Mouse (Mus musculus): ENCODE measurements at regions not wholly inside any gene's neighbourhood (a gene's known extent, or its start where the extent isn't known, plus 50 kb on each side); places are given as distances from the start of the nearest gene placed in this dataset.

DNA sequence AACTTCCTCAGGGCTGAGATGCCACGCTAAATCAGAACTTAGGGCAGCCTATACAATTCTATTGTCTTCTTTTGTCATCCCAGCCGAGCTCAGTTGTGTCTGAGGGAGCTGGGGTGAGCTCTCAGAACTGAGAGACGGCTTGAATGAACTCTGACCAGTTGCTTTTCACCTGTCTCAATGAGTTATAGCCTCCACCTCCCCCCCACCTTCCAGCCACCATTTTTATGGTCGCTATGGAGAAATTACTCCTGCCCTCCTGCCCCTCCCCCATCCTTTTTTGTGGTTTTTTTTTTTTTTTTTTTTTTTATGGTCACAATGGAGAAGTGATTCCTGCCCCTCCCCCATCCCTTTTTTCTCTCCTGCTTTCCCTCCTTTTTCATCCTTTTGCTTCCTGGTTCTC, 251.6 kb upstream of the Gm10131 start:
- ATAC-seq (ENCODE audit: low FRiP score) = no peak
- Histone ChIP-seq H3K4me3 (replicated peaks) (no peak overlapping the region), H3K27me3 (replicated peaks) (no peaks in the 10 kb centered on the region), H3K36me3 (no peaks in the 10 kb centered on the region), H3K4me1 (peaks cover 21% of the 10 kb centered on the region), H3K4me2 (peak overlapping the region; percentile 52), H3K9ac (replicated peaks) (no peak overlapping the region), H3K27ac (replicated peaks) (peak overlapping the region; percentile 75), H3K9me3 (replicated peaks) (no peaks in the 10 kb centered on the region)
- 12% methylated on average over 4 of the region's 4 CpGs for WGBS

DNA sequence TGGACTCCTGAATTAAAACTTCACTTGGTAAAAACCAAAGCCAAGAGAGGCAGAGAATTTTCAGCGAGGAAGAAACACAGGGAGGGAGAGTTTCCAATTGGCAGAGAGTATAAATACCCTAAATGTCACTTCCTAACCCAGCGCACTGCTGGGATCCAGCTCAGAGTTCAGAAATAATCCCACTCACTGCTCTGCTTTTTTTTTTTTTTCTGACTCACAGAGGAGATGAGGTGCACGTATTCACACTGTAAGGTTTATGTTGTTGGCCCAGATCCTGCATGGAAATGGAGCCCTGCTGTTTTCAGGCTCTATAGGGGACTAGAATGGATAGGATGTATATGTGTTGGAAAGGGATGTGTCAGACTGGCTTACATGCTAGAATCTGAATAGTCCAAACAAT, 249.8 kb upstream of the Gm10131 start:
- Histone ChIP-seq H3K9ac (replicated peaks) (no peak overlapping the region), H3K4me3 (replicated peaks) (no peak overlapping the region), H3K27me3 (replicated peaks) (no peaks in the 10 kb centered on the region), H3K4me2 (no peak overlapping the region), H3K36me3 (no peaks in the 10 kb centered on the region), H3K27ac (replicated peaks) (no peak overlapping the region), H3K4me1 (peaks cover 21% of the 10 kb centered on the region), H3K9me3 (replicated peaks) (no peaks in the 10 kb centered on the region)
- no peak for ATAC-seq (ENCODE audit: low FRiP score)
- 62% methylated on average over 3 of the region's 3 CpGs for WGBS

DNA sequence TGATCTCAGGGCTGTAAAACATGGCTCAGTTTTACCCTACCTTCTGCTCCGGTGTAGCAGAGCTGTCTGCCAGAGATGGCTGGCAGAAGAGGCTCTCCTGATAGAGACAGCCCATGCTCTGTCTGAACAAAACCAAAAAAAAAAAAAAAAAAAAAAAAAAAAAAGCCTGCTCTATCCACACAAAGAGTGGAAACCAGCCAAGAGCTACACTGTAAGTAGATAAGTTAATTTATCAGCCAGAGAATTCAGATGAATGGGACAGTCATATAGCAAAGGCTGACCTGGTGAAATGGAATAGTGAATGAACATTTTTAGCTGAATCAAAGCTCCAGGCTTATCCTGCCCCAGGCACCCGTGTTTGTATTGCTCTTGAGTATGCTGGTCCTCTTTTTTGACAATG, 248.2 kb upstream of the Gm10131 start:
- Histone ChIP-seq H3K27ac (replicated peaks) (no peak overlapping the region), H3K4me2 (no peak overlapping the region), H3K9me3 (replicated peaks) (no peaks in the 10 kb centered on the region), H3K27me3 (replicated peaks) (no peaks in the 10 kb centered on the region), H3K4me3 (replicated peaks) (no peak overlapping the region), H3K4me1 (peaks cover 19% of the 10 kb centered on the region), H3K36me3 (no peaks in the 10 kb centered on the region), H3K9ac (replicated peaks) (no peak overlapping the region)
- 45% methylated on average over 2 of the region's 2 CpGs for WGBS
- ATAC-seq (ENCODE audit: low FRiP score) = no peak

DNA sequence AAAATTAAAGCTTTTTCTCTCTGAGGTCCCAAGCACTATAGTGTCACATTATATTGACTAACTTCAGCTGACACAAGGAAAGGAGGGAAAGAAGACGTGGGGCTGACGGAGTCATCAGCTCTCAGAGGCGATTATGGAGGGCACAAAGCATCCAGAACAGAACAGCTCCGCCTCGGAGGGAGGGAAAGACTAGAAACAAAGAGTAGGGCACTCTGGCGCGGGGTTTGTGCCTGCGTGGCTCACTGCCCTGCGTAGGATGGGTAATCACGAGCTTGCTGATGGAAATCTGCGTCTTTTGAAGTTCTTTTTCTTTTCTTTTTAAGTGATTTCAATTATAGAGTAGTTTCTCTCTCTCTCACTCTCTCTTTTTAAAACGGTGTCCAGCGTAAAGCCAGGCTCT, 243.5 kb upstream of the Gm10131 start:
- 43% methylated on average over 13 of the region's 13 CpGs for WGBS
- Histone ChIP-seq H3K9ac (replicated peaks) (no peak overlapping the region), H3K4me2 (no peak overlapping the region)

GRCm38 (mm10) chr8:34353140-34353855, 241.8 kb upstream of the Gm10131 start:
- ATAC-seq (ENCODE audit: low FRiP score) = peak; percentile 41; the same call in 1 of the 2 replicates
- Histone ChIP-seq H3K4me3 (replicated peaks) (no peak overlapping the region), H3K4me1 (peaks cover 11% of the 10 kb centered on the region), H3K27ac (replicated peaks) (peak overlapping the region; percentile 18; the same call in 1 of the 2 replicates), H3K27me3 (replicated peaks) (no peaks in the 10 kb centered on the region), H3K4me2 (no peak overlapping the region), H3K36me3 (no peaks in the 10 kb centered on the region), H3K9ac (replicated peaks) (no peak overlapping the region), H3K9me3 (replicated peaks) (no peaks in the 10 kb centered on the region)
- WGBS = 43% methylated on average over 6 of the region's 6 CpGs

More for the DNA sequence above, 243.5 kb upstream of the Gm10131 start:
- ATAC-seq (ENCODE audit: low FRiP score) = no peak
- Histone ChIP-seq H3K4me1 (peaks cover 14% of the 10 kb centered on the region), H3K27me3 (replicated peaks) (no peaks in the 10 kb centered on the region), H3K27ac (replicated peaks) (no peak overlapping the region), H3K4me3 (replicated peaks) (no peak overlapping the region), H3K9me3 (replicated peaks) (no peaks in the 10 kb centered on the region), H3K36me3 (no peaks in the 10 kb centered on the region)

- Histone ChIP-seq H3K27me3 (replicated peaks) (no peaks in the 10 kb centered on the region), H3K9me3 (replicated peaks) (no peaks in the 10 kb centered on the region), H3K36me3 (no peaks in the 10 kb centered on the region), H3K27ac (replicated peaks) (no peak overlapping the region), H3K4me3 (replicated peaks) (no peak overlapping the region), H3K4me1 (no peaks in the 10 kb centered on the region), H3K9ac (replicated peaks) (no peak overlapping the region), H3K4me2 (no peak overlapping the region)
- ATAC-seq (ENCODE audit: low FRiP score) = no peak
- 77% methylated on average over 4 of the region's 4 CpGs for WGBS
These were observed 223.3 kb upstream of the Gm10131 start for GRCm38 (mm10) chr8:34334851-34335250.

GRCm38 (mm10) chr8:34331673-34332072, 220.1 kb upstream of the Gm10131 start:
- no peaks in the 10 kb centered on the region for H3K36me3 ChIP-seq
- no peak overlapping the region for H3K4me2 ChIP-seq
- H3K4me3 ChIP-seq (replicated peaks) = no peak overlapping the region
- ATAC-seq (ENCODE audit: low FRiP score) = no peak
- H3K9ac ChIP-seq (replicated peaks) = no peak overlapping the region
- peaks cover 11% of the 10 kb centered on the region for H3K4me1 ChIP-seq
- no peak overlapping the region for H3K27ac ChIP-seq (replicated peaks)
- H3K9me3 ChIP-seq (replicated peaks) = no peaks in the 10 kb centered on the region
- 58% methylated on average over 5 of the region's 5 CpGs for WGBS
- H3K27me3 ChIP-seq (replicated peaks) = no peaks in the 10 kb centered on the region

- H3K9me3 ChIP-seq (replicated peaks) = no peaks in the 10 kb centered on the region
- H3K4me1 ChIP-seq = peaks cover 37% of the 10 kb centered on the region
- peak overlapping the region; percentile 84 for H3K27ac ChIP-seq (replicated peaks)
- H3K27me3 ChIP-seq (replicated peaks) = no peaks in the 10 kb centered on the region
- 5% methylated on average over 15 of the region's 15 CpGs for WGBS
- H3K36me3 ChIP-seq = no peaks in the 10 kb centered on the region
- peak overlapping the region; percentile 33 for H3K4me3 ChIP-seq (replicated peaks)
- H3K4me2 ChIP-seq = peak overlapping the region; percentile 63
- peak; percentile 4; the same call in 1 of the 2 replicates for ATAC-seq (ENCODE audit: low FRiP score)
- peak overlapping the region; percentile 42; the same call in 1 of the 2 replicates for H3K9ac ChIP-seq (replicated peaks)
These were observed 215.1 kb upstream of the Gm10131 start for GRCm38 (mm10) chr8:34326614-34326965.

- Histone ChIP-seq H3K4me2 (peak overlapping the region; percentile 63), H3K27ac (replicated peaks) (peak overlapping the region; percentile 84), H3K4me3 (replicated peaks) (peak overlapping the region; percentile 33), H3K27me3 (replicated peaks) (no peaks in the 10 kb centered on the region), H3K36me3 (no peaks in the 10 kb centered on the region), H3K9me3 (replicated peaks) (no peaks in the 10 kb centered on the region), H3K4me1 (peaks cover 40% of the 10 kb centered on the region), H3K9ac (replicated peaks) (peak overlapping the region; percentile 42; the same call in 1 of the 2 replicates)
- WGBS = 2% methylated on average over 14 of the region's 17 CpGs
- peak; percentile 80 for ATAC-seq (ENCODE audit: low FRiP score)
These were observed 214.5 kb upstream of the Gm10131 start for GRCm38 (mm10) chr8:34325841-34326613.

- 11% methylated on average over 6 of the region's 6 CpGs for WGBS
- Histone ChIP-seq H3K27ac (replicated peaks) (peak overlapping the region; percentile 61), H3K36me3 (no peaks in the 10 kb centered on the region), H3K4me3 (replicated peaks) (no peak overlapping the region), H3K4me2 (peak overlapping the region; percentile 19; the same call in 1 of the 2 replicates), H3K4me1 (peaks cover 42% of the 10 kb centered on the region), H3K27me3 (replicated peaks) (no peaks in the 10 kb centered on the region), H3K9ac (replicated peaks) (no peak overlapping the region), H3K9me3 (replicated peaks) (no peaks in the 10 kb centered on the region)
- ATAC-seq (ENCODE audit: low FRiP score) = peak; percentile 75
These were observed 208.6 kb upstream of the Gm10131 start for GRCm38 (mm10) chr8:34320158-34320587.

- no peak overlapping the region for H3K4me3 ChIP-seq (replicated peaks)
- H3K9ac ChIP-seq (replicated peaks) = no peak overlapping the region
- peak; percentile 21; the same call in 1 of the 2 replicates for ATAC-seq (ENCODE audit: low FRiP score)
- H3K27ac ChIP-seq (replicated peaks) = peak overlapping the region; percentile 61
- H3K9me3 ChIP-seq (replicated peaks) = no peaks in the 10 kb centered on the region
- peak overlapping the region; percentile 19; the same call in 1 of the 2 replicates for H3K4me2 ChIP-seq
- peaks cover 37% of the 10 kb centered on the region for H3K4me1 ChIP-seq
- no peaks in the 10 kb centered on the region for H3K27me3 ChIP-seq (replicated peaks)
- 66% methylated on average over 5 of the region's 5 CpGs for WGBS
- H3K36me3 ChIP-seq = no peaks in the 10 kb centered on the region
These were observed 208.2 kb upstream of the Gm10131 start for GRCm38 (mm10) chr8:34319719-34320118.

DNA sequence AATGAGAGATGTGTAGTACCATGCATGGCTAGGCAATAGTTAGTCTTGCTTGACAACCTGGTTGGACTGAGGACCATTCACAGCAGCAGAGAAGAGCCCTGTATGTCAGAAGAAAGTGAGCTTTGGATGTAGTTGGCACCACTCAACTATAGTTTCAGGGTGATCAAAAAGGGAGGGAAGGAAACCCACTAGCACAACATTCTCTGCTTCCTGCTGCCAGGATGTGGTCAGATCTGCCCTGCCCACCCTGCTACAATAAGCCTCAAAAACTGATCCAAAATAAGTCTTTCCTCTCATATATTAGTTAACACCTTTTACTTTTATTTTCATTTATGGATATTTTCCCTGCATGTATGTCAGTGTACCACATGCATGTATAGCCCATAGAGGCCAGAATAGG, 203.7 kb upstream of the Gm10131 start:
- Histone ChIP-seq H3K4me1 (peaks cover 20% of the 10 kb centered on the region), H3K9ac (replicated peaks) (no peak overlapping the region), H3K9me3 (replicated peaks) (no peaks in the 10 kb centered on the region), H3K4me2 (no peak overlapping the region), H3K27me3 (replicated peaks) (no peaks in the 10 kb centered on the region), H3K36me3 (no peaks in the 10 kb centered on the region), H3K27ac (replicated peaks) (no peak overlapping the region), H3K4me3 (replicated peaks) (no peak overlapping the region)
- ATAC-seq (ENCODE audit: low FRiP score) = no peak
